Mouse (Mus musculus) olfactory bulb, adult 2 months (tissue): ENCODE measurements around the gene Dctn2. TPM values are rescaled to one million over a fixed set of nuclear protein-coding genes. Genes with fewer than 3 reads are reported as not detected.

Experiments used
- H3K27ac ChIP-seq: fragments of 200-500 bp; 2 replicates; pipeline ENCODE4 v1.5.1; 2012; ENCODE audit warnings: low read depth, low read length; ENCODE audit not compliant: insufficient read depth
- H3K4me1 ChIP-seq: fragments of 200-500 bp; 2 replicates; pipeline ENCODE4 v1.6.1; 2012; ENCODE audit warnings: low read length; ENCODE audit not compliant: control insufficient read depth, insufficient read depth
- H3K4me3 ChIP-seq: fragments of 200-500 bp; 2 replicates; pipeline ENCODE4 v1.5.1; 2012; ENCODE audit warnings: mild to moderate bottlenecking, low read depth, low read length, moderate library complexity; ENCODE audit not compliant: insufficient read depth
- CTCF ChIP-seq: fragments of 200-500 bp; IDR thresholded peaks from 2 replicates; pipeline ENCODE4 v1.5.1; 2012; ENCODE audit warnings: low read depth, mild to moderate bottlenecking, low read length, moderate library complexity; ENCODE audit not compliant: insufficient read depth
- POLR2A ChIP-seq: fragments of 200-500 bp; IDR thresholded peaks from 2 replicates; pipeline ENCODE4 v1.6.1; 2012; ENCODE audit warnings: mild to moderate bottlenecking, low read depth, low read length, moderate library complexity; ENCODE audit not compliant: insufficient read depth
- WGBS: fragments of 180-500 bp; shearing (Covaris S2); methylation state at CpG from one replicate; pipeline ENCODE4 v1.1.7; 2018; 5-methylcytosine and 5-hydroxymethylcytosine counted together
- polyA plus RNA-seq: library from polyadenylated mRNA; stranded (reverse); fragments of >200 nt; gene quantifications from 2 replicates; pipeline ENCODE4 v1.2.4, GENCODE M21; 2012; ENCODE audit warnings: low replicate concordance; ENCODE audit not compliant: missing spikeins, insufficient read depth, insufficient read length

The Dctn2 gene
- polyA plus RNA-seq, 1 experiment, result not detected

- TF ChIP-seq POLR2A (no peak), CTCF (no peak)
- Histone ChIP-seq H3K27ac (no peak overlapping the region), H3K4me3 (peak overlapping the region; percentile 14), H3K4me1 (peaks cover 24% of the 10 kb centered on the region)
- 4% methylated on average over 54 of the region's 54 CpGs for WGBS
These were observed 60.0 kb downstream of the Dctn2 start for GRCm38 (mm10) chr10:127326017-127326801.

DNA sequence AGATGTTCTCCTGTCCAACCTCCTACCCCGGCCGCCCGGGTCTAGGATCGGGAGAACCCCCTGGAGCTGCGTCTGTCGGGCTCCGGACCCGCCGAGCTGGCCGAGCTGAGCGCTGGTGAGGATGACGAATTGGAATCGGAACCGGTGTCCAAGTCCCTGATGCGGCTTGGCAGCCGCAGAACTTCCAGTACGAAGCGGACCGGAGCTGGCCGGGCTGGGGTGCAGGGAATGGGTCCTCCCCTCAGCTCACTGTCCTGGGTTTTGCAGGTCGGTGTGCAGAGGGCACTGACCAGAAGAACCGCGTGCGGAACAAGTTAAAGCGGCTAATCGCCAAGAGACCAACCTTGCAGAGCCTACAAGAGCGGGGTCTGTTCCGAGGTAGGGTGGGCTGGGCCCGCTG is 60.7 kb downstream of the Dctn2 start:
- WGBS, result 7% methylated on average over 29 of the region's 29 CpGs
- Histone ChIP-seq H3K4me3 (peak overlapping the region; percentile 14), H3K4me1 (peaks cover 28% of the 10 kb centered on the region), H3K27ac (no peak overlapping the region)
- no peak for TF ChIP-seq CTCF
- no peak for TF ChIP-seq POLR2A

- Histone ChIP-seq H3K4me1 (peaks cover 31% of the 10 kb centered on the region), H3K27ac (no peak overlapping the region), H3K4me3 (no peak overlapping the region)
- no peak for TF ChIP-seq CTCF
- TF ChIP-seq POLR2A, result no peak
- 51% methylated on average over 18 of the region's 18 CpGs for WGBS
These were observed 61.4 kb downstream of the Dctn2 start for GRCm38 (mm10) chr10:127327461-127328145.

- 65% methylated on average over 7 of the region's 7 CpGs for WGBS
- H3K4me3 ChIP-seq, result no peak overlapping the region
- TF ChIP-seq CTCF, result no peak
- no peak for TF ChIP-seq POLR2A
- no peak overlapping the region for H3K27ac ChIP-seq
- peaks cover 31% of the 10 kb centered on the region for H3K4me1 ChIP-seq
These were observed 64.0 kb downstream of the Dctn2 start for GRCm38 (mm10) chr10:127330212-127330611.

Other genes with a start within 250 kb of the Dctn2 start
- not detected in 2 replicates for gene Tsfm, start 235.5 kb upstream of the Dctn2 start, polyA plus RNA-seq
- not detected in 2 replicates for gene Mettl1, start 225.0 kb upstream of the Dctn2 start, polyA plus RNA-seq
- not detected in 2 replicates for gene Eef1akmt3, start 224.9 kb upstream of the Dctn2 start, polyA plus RNA-seq
- gene Cyp27b1, start 218.1 kb upstream of the Dctn2 start, polyA plus RNA-seq, result not detected in 2 replicates
- not detected in 2 replicates for gene March9, start 206.2 kb upstream of the Dctn2 start, polyA plus RNA-seq
- gene Cdk4, start 202.8 kb upstream of the Dctn2 start, polyA plus RNA-seq, result not detected in 2 replicates
- not detected in 2 replicates for gene Tspan31, start 196.1 kb upstream of the Dctn2 start, polyA plus RNA-seq
- gene Agap2, start 191.1 kb upstream of the Dctn2 start, polyA plus RNA-seq, result 219 TPM in 1 of 2 replicates, not detected in the other
- 124 TPM in 1 of 2 replicates, not detected in the other for gene Os9, start 145.2 kb upstream of the Dctn2 start, polyA plus RNA-seq
- not detected in 2 replicates for gene B4galnt1, start 101.1 kb upstream of the Dctn2 start, polyA plus RNA-seq
- gene Slc26a10, start 85.7 kb upstream of the Dctn2 start, polyA plus RNA-seq, result not detected in 2 replicates
- gene Arhgef25, start 76.3 kb upstream of the Dctn2 start, polyA plus RNA-seq, result not detected in 2 replicates
- 159 TPM in 1 of 2 replicates, not detected in the other for gene Dtx3, start 70.6 kb upstream of the Dctn2 start, polyA plus RNA-seq
- gene Pip4k2c, start 54.8 kb upstream of the Dctn2 start, polyA plus RNA-seq, result 102 TPM in 1 of 2 replicates, not detected in the other
- gene Kif5a, start 3.0 kb upstream of the Dctn2 start, polyA plus RNA-seq, result 72.6 and 160 TPM in 2 replicates
- gene Mbd6, start 22.6 kb downstream of the Dctn2 start, polyA plus RNA-seq, result not detected in 2 replicates
- gene Mars, start 45.4 kb downstream of the Dctn2 start, polyA plus RNA-seq, result not detected in 2 replicates
- 260 TPM in 1 of 2 replicates, not detected in the other for gene Arhgap9, start 55.6 kb downstream of the Dctn2 start, polyA plus RNA-seq
- not detected in 2 replicates for gene Gli1, start 75.6 kb downstream of the Dctn2 start, polyA plus RNA-seq
- gene Inhbe, start 88.0 kb downstream of the Dctn2 start, polyA plus RNA-seq, result not detected in 2 replicates
- not detected in 2 replicates for gene Inhbc, start 104.1 kb downstream of the Dctn2 start, polyA plus RNA-seq
- gene R3hdm2, start 114.0 kb downstream of the Dctn2 start, polyA plus RNA-seq, result 475 and 884 TPM in 2 replicates
- gene Stac3, start 235.3 kb downstream of the Dctn2 start, polyA plus RNA-seq, result not detected in 2 replicates
- not detected in 2 replicates for gene Ndufa4l2, start 248.6 kb downstream of the Dctn2 start, polyA plus RNA-seq